10 mouse cellular contexts compared by ENCODE assay signal in genomic region chr5:78621987-78622854, GRCm38 (mm10).
A peak's percentile ranks its signal among the peaks of the same experiment; 100 is the strongest.
DNase-seq lines count a peak whose midpoint lies in the region; ATAC-seq lines count a peak whose summit lies in the region.
"Had no signal": no experiment of that assay in that cellular context is flagged by ENCODE, and none has a peak within 500 bp of the region (broad histone marks: within the 10 kb centered on the region; RNA-seq: fewer than 3 reads in every experiment).

No protein-coding gene starts in this region.

- H3K4me1 ChIP-seq in neural tube, embryonic 15.5 days = 0 out of 2 replicates have a peak, but pooled peaks cover 5% of the 10 kb centered on the region
- H3K4me1 ChIP-seq: lung, embryonic 15.5 days had no signal

- H3K27ac ChIP-seq in neural tube, embryonic 15.5 days (replicated peaks) = 0 out of 2 replicates have a peak overlapping the region, but pooled peaks have one; percentile 13
- H3K27ac ChIP-seq: lung, embryonic 15.5 days had no signal

- H3K4me2 ChIP-seq in neural tube, embryonic 15.5 days = no peak overlapping the region
- H3K4me2 ChIP-seq: lung, embryonic 15.5 days had no signal

- H3K27me3 ChIP-seq in neural tube, embryonic 15.5 days (replicated peaks) = no peaks in the 10 kb centered on the region
- H3K27me3 ChIP-seq: CH12.LX; lung, embryonic 15.5 days had no signal

- H3K9ac ChIP-seq in neural tube, embryonic 15.5 days (replicated peaks) = no peak overlapping the region
- H3K9ac ChIP-seq: lung, embryonic 15.5 days had no signal

- 41% methylated on average over 5 of the region's 5 CpGs for WGBS in neural tube, embryonic 15.5 days

- H3K36me3 ChIP-seq in neural tube, embryonic 15.5 days = no peaks in the 10 kb centered on the region
- H3K36me3 ChIP-seq: lung, embryonic 15.5 days had no signal

- no peak overlapping the region for H3K4me3 ChIP-seq in neural tube, embryonic 15.5 days (replicated peaks)
- H3K4me3 ChIP-seq: lung, embryonic 15.5 days had no signal

- DNase-seq in frontal cortex, postnatal 10 days (ENCODE audit: low spot score in 2 of 2) = peak; percentile 11 to 14
- no peak for DNase-seq in frontal cortex, postnatal 14 days (ENCODE audit: low spot score in 2 of 2)
- DNase-seq in brain, embryonic 18.5 days (ENCODE audit: low read depth, low spot score) = peak; percentile 75
- DNase-seq in layer of hippocampus, adult 8-10 months (ENCODE audit: low spot score in 2 of 2) = peak; percentile 69 to 84
- no peak for DNase-seq in heart, adult 11 months
- no peak for DNase-seq in liver
- no peak for DNase-seq in urinary bladder, adult 2 months (ENCODE audit: low spot score)

- ATAC-seq in neural tube, embryonic 15.5 days (ENCODE audit: low FRiP score) = no peak

- no peaks in the 10 kb centered on the region for H3K9me3 ChIP-seq in neural tube, embryonic 15.5 days (replicated peaks)
- H3K9me3 ChIP-seq: lung, embryonic 15.5 days had no signal

Comparison
In these comparisons a context has a peak if more than half of its experiments do, and no peak if none do; other contexts are left out.
1. DNase-seq: peak in frontal cortex, postnatal 10 days (2 of 2), brain, embryonic 18.5 days (single experiment) and layer of hippocampus, adult 8-10 months (2 of 2); none in frontal cortex, postnatal 14 days (0 of 2), heart, adult 11 months (single experiment), liver (single experiment) and urinary bladder, adult 2 months (single experiment).